In genomic region chr2:153422051-153422450, GRCm38 (mm10) we compare ENCODE assay signal across 10 mouse cellular contexts.
A peak's percentile ranks its signal among the peaks of the same experiment; 100 is the strongest.
DNase-seq lines count a peak whose midpoint lies in the region; ATAC-seq lines count a peak whose summit lies in the region.
"Had no signal": no experiment of that assay in that cellular context is flagged by ENCODE, and none has a peak within 500 bp of the region (broad histone marks: within the 10 kb centered on the region; RNA-seq: fewer than 3 reads in every experiment).

No protein-coding gene starts in this region.

- peaks cover 15% of the 10 kb centered on the region for H3K36me3 ChIP-seq in limb, embryonic 11.5 days (ENCODE audit: control insufficient read depth, insufficient read depth, low read length)
- peaks cover 80% of the 10 kb centered on the region for H3K36me3 ChIP-seq in limb, embryonic 10.5 days
- peaks cover 54% of the 10 kb centered on the region for H3K36me3 ChIP-seq in forebrain, embryonic 13.5 days (ENCODE audit: poor library complexity, severe bottlenecking)
- H3K36me3 ChIP-seq in lung, embryonic 15.5 days, result peaks cover 31% of the 10 kb centered on the region

- H3K27ac ChIP-seq in limb, embryonic 11.5 days (replicated peaks; ENCODE audit: low read depth, low read length), result no peak overlapping the region
- H3K27ac ChIP-seq in limb, embryonic 10.5 days, result no peak overlapping the region
- H3K27ac ChIP-seq in forebrain, embryonic 13.5 days, result no peak overlapping the region
- H3K27ac ChIP-seq in lung, embryonic 15.5 days, result no peak overlapping the region

- H3K27me3 ChIP-seq in limb, embryonic 11.5 days (ENCODE audit: control insufficient read depth, insufficient read depth, low read length), result no peaks in the 10 kb centered on the region
- no peaks in the 10 kb centered on the region for H3K27me3 ChIP-seq in limb, embryonic 10.5 days (ENCODE audit: low read depth, poor library complexity, severe bottlenecking)
- no peaks in the 10 kb centered on the region for H3K27me3 ChIP-seq in forebrain, embryonic 13.5 days
- no peaks in the 10 kb centered on the region for H3K27me3 ChIP-seq in lung, embryonic 15.5 days

- DNase-seq in limb, embryonic 11.5 days (ENCODE audit: low spot score), result no peak
- DNase-seq in limb, embryonic 10.5 days (ENCODE audit: low spot score), result no peak
- DNase-seq in right cerebral cortex, postnatal 4 days, result peak; percentile 32
- no peak for DNase-seq in gastrocnemius, postnatal 10 days
- DNase-seq in spleen, adult 12 weeks (ENCODE audit: low spot score), result no peak
- no peak for DNase-seq in adrenal gland, postnatal 36 days
- DNase-seq: liver had no signal

- peak; percentile 60; the same call in 1 of the 2 replicates for ATAC-seq in limb, embryonic 11.5 days (ENCODE audit: insufficient number of reproducible peaks, low FRiP score, low TSS enrichment, low read depth)
- ATAC-seq in forebrain, embryonic 13.5 days, result peak; percentile 78
- ATAC-seq in lung, embryonic 15.5 days (ENCODE audit: borderline replicate concordance, extremely low read depth, low FRiP score, low TSS enrichment), result 0 out of 2 replicates have a peak, but pooled peaks have one; percentile 5
- ATAC-seq: inflammation-experienced regulatory T-cells, adult 6 months had no signal

- no peak overlapping the region for H3K4me2 ChIP-seq in limb, embryonic 11.5 days (ENCODE audit: low read depth, severe bottlenecking)
- no peak overlapping the region for H3K4me2 ChIP-seq in forebrain, embryonic 13.5 days
- no peak overlapping the region for H3K4me2 ChIP-seq in lung, embryonic 15.5 days

- WGBS in limb, embryonic 11.5 days, result 26% methylated on average over 5 of the region's 5 CpGs
- 30% methylated on average over 5 of the region's 5 CpGs for WGBS in limb, embryonic 10.5 days
- WGBS in forebrain, embryonic 13.5 days, result 19% methylated on average over 5 of the region's 5 CpGs
- WGBS in lung, embryonic 15.5 days, result 39% methylated on average over 5 of the region's 5 CpGs

- no peaks in the 10 kb centered on the region for H3K9me3 ChIP-seq in limb, embryonic 11.5 days (ENCODE audit: control insufficient read depth, low read length)
- H3K9me3 ChIP-seq in limb, embryonic 10.5 days (replicated peaks), result no peaks in the 10 kb centered on the region
- H3K9me3 ChIP-seq in forebrain, embryonic 13.5 days (replicated peaks), result no peaks in the 10 kb centered on the region
- no peaks in the 10 kb centered on the region for H3K9me3 ChIP-seq in lung, embryonic 15.5 days

- no peak overlapping the region for H3K9ac ChIP-seq in limb, embryonic 11.5 days (ENCODE audit: low read length)
- no peak overlapping the region for H3K9ac ChIP-seq in forebrain, embryonic 13.5 days
- no peak overlapping the region for H3K9ac ChIP-seq in lung, embryonic 15.5 days

- no peak overlapping the region for H3K4me3 ChIP-seq in limb, embryonic 11.5 days (ENCODE audit: low read depth, low read length)
- no peak overlapping the region for H3K4me3 ChIP-seq in limb, embryonic 10.5 days
- no peak overlapping the region for H3K4me3 ChIP-seq in forebrain, embryonic 13.5 days
- H3K4me3 ChIP-seq in lung, embryonic 15.5 days, result no peak overlapping the region

- peaks cover 13% of the 10 kb centered on the region for H3K4me1 ChIP-seq in limb, embryonic 11.5 days (ENCODE audit: control insufficient read depth, insufficient read depth, low read length)
- H3K4me1 ChIP-seq in limb, embryonic 10.5 days, result peaks cover 37% of the 10 kb centered on the region
- H3K4me1 ChIP-seq in forebrain, embryonic 13.5 days, result peaks cover 53% of the 10 kb centered on the region
- peaks cover 39% of the 10 kb centered on the region for H3K4me1 ChIP-seq in lung, embryonic 15.5 days

Comparison
In these comparisons a context has a peak if more than half of its experiments do, and no peak if none do; other contexts are left out.
1. ATAC-seq: peak in every context shown above with its lines; median percentile 78 in forebrain, embryonic 13.5 days; 60 in limb, embryonic 11.5 days; 5 in lung, embryonic 15.5 days.